14 mouse cellular contexts compared by ENCODE assay signal in genomic region chr5:146652874-146653273, GRCm38 (mm10).
"Had no signal": no experiment of that assay in that cellular context is flagged by ENCODE, and none has a peak within 500 bp of the region (broad histone marks: within the 10 kb centered on the region; RNA-seq: fewer than 3 reads in every experiment).

No protein-coding gene starts in this region.

- DNase-seq: lung, adult 18-20 months; lung, embryonic 14.5 days; lung, postnatal 10 days; right cerebral cortex, postnatal 14 days; thymus, adult 2 months; thymus, postnatal 25 days; thymus, postnatal 4 days had no signal

- H3K27ac ChIP-seq: midbrain, embryonic 13.5 days; midbrain, embryonic 15.5 days; neural tube, embryonic 12.5 days; stomach, embryonic 15.5 days; stomach, postnatal 0 days had no signal

- H3K4me3 ChIP-seq: megakaryocyte, embryonic 14.5 days; midbrain, embryonic 13.5 days; midbrain, embryonic 15.5 days; neural tube, embryonic 12.5 days; stomach, embryonic 15.5 days had no signal

- H3K9ac ChIP-seq: lung, embryonic 14.5 days; midbrain, embryonic 13.5 days; midbrain, embryonic 15.5 days; neural tube, embryonic 12.5 days; stomach, embryonic 15.5 days had no signal

- H3K27me3 ChIP-seq: midbrain, embryonic 13.5 days; midbrain, embryonic 15.5 days; neural tube, embryonic 12.5 days; stomach, embryonic 15.5 days had no signal

- H3K4me1 ChIP-seq: midbrain, embryonic 15.5 days; stomach, embryonic 15.5 days had no signal

- H3K4me2 ChIP-seq: lung, embryonic 14.5 days; midbrain, embryonic 11.5 days; midbrain, embryonic 13.5 days; midbrain, embryonic 15.5 days; neural tube, embryonic 12.5 days; stomach, embryonic 15.5 days had no signal

- ATAC-seq: midbrain, embryonic 13.5 days; midbrain, embryonic 15.5 days had no signal

- H3K36me3 ChIP-seq: midbrain, embryonic 13.5 days; midbrain, embryonic 15.5 days; neural tube, embryonic 12.5 days; stomach, embryonic 15.5 days had no signal

- H3K9me3 ChIP-seq: midbrain, embryonic 13.5 days; midbrain, embryonic 15.5 days; neural tube, embryonic 12.5 days; stomach, embryonic 15.5 days had no signal
